Mouse (Mus musculus) ES-CJ7 (cell line): Measurements from ENCODE around the gene Ccdc152.
"Not testable (repeated sequence)": the region's sequence is repeated elsewhere in the genome, so short reads cannot be mapped to it uniquely, and the experiment has no call there.

Experiments
- DNase-seq: peaks from one replicate; pipeline ENCODE4 v3.0.0; 2011; ENCODE audit warnings: low read depth, low spot score

The Ccdc152 gene

GRCm38 (mm10) chr15:3277391-3277790, 25.9 kb downstream of the Ccdc152 start:
- peak; percentile 9 for DNase-seq

DNA sequence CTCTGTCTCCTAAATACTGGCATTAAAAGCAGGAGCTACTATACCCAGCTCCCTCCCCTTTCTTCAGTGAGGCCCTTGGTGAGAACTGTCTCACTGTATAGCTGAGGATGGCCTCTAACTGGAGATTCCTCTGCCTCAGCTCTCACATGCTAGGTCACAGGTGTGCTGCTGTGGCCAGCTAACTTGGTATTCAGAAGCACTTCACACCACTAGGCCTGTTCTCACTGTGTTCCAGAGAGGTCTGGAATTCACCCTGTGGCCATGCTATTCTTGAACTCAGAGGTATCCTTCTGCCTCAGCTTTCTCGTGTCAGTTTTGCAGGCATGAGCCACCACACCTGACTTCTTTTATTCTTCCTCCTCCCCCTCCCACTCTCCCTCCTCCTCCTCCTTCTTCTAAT, 30.1 kb downstream of the Ccdc152 start:
- DNase-seq = no peak

GRCm38 (mm10) chr15:3271216-3271615, 32.1 kb downstream of the Ccdc152 start:
- DNase-seq = peak; percentile 16

- peak; percentile 80 for DNase-seq
Observed at GRCm38 (mm10) chr15:3270646-3271077, 32.7 kb downstream of the Ccdc152 start.

- DNase-seq = peak; percentile 13
Observed at GRCm38 (mm10) chr15:3269996-3270645, 33.2 kb downstream of the Ccdc152 start.

- DNase-seq = no peak
Observed at GRCm38 (mm10) chr15:3269496-3269895, 33.8 kb downstream of the Ccdc152 start.

DNA sequence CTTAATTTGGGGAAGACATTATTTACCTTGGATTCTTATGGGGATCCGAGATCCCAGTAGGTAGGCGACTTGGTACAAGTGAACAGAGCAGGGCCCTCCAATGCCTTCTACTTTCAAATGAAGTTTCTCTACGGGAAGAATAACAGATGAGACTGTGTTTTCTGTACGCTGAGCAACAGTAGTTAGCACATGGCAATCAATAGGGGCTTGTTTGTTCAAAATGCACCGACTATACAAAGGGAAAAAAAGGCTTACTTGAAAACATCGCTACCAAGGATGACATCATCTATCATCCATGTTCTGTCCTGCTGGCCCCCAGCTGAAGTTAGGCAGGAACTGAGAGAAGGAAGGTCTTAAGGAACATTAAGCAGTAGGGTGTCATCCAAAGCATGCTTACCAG, 35.1 kb downstream of the Ccdc152 start, which contains the start of gene Selenop:
Gene Selenop, plus strand, starts transcription at position 301 of the 400 bp plus-strand sequence.
- no peak for DNase-seq

DNA sequence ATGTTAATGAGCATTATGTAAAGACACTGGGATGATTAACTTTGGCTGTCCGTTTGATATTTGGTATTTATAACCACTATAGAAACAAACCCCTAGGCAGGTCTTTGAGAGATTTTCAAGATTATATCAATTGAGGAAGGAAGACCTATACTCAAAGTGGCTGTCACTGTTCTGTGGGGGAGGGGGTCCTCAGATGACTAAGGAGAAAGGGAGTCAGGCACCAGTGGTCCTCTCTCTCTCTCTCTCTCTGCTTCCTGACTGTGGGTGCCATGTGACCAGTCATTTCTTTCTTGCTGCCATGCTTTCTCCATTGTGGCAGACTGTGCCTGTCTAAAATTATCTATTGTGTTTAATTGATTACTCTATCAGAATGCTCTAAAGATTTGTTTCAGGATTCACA, 38.5 kb downstream of the Ccdc152 start:
- no peak for DNase-seq

DNA sequence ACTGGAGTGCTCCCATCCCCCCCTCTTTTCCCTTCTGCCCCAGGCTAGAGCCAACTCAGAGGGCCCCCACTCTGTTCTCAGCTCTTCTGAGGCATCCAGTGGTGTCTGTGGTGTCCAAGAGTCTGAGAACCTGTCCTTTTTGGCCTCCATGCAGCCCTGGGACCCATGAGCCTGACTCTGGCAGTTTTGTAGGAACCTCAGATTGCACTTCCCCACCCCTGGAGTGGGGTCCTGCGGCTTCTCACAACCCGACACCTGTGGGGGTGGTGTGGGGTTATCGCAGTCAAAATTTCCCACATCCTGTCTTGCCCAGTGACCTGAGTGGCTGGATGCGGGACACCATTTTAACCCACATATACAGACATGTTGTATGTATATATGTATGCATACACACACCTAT, 39.0 kb downstream of the Ccdc152 start:
- no peak for DNase-seq

- no peak for DNase-seq
Observed at GRCm38 (mm10) chr15:3262883-3263282, 40.4 kb downstream of the Ccdc152 start.

DNA sequence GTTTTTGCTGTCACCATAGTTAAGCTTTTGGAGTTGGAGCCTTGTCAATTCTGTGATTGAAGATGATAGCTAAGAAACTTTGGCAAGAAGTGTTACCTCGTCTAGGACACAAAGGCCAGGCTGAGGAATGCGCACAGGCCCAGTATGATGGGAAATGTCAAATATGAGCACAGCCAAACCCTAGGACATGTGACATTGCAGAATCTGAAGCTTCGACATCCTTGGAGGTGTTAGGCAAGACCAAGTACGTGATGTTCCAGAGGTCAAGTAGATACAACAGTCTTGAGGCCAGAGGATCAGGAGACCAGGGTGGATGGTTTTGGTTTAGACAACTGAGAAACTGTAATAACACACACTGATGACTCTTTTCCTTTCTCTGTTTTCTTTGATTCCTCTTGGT, 43.0 kb downstream of the Ccdc152 start:
- DNase-seq = no peak

DNA sequence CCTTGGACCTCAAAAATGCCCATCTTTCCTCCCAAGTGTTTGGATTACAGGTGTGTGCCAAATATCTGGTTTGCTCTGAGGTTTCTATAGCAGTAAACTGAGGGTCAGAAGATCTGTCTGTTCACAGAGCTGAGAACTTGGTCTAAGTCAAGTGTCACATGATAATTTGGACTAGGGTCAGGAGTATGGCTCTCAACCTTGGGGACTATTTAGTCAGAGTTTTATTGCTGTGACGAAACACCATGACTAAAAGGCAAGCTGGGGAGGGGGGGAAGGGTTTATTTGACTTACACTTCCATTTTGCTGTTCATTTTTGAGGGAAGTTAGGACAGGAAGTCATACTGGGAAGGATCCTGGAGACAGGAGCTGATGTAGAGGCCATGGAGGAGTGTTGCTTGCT, 44.3 kb downstream of the Ccdc152 start:
- DNase-seq = no peak

- DNase-seq = no peak
Observed at GRCm38 (mm10) chr15:3251718-3252067, 51.6 kb downstream of the Ccdc152 start.

DNA sequence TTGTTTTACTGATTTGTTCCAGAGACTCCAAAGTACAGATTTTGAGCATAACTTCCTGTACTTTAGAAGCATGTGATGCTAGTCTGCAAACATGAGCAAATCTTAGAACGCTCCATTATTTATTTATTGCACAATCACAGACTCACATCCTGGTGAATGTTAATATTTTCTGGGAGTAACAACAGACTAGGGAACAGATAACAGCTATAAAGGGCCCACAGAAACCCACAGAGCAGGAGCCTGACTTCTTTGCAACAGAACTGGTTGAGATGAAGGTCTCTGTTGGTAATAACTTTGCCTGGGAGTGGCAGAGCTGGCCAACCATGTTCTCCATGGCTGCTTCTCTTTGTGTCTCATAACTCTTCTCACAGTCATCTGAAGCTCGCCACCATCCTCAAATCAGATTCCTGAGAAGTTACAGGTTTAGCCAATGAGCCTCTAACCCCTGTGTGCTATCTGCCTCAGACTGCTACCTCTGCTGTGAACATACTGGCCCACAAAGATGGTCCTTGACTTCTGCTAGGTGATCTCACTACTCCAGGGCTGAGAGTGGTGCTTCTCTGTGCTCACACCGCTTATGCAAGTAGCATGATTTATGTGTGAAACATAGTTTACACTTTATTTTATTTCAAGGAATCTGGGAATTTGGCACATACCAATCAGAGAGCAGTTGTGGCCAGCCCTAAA, 52.2 kb downstream of the Ccdc152 start:
- DNase-seq = no peak

GRCm38 (mm10) chr15:3250620-3251019, 52.7 kb downstream of the Ccdc152 start:
- no peak for DNase-seq

GRCm38 (mm10) chr15:3245036-3245435, 58.3 kb downstream of the Ccdc152 start:
- not testable (repeated sequence) for DNase-seq

DNA sequence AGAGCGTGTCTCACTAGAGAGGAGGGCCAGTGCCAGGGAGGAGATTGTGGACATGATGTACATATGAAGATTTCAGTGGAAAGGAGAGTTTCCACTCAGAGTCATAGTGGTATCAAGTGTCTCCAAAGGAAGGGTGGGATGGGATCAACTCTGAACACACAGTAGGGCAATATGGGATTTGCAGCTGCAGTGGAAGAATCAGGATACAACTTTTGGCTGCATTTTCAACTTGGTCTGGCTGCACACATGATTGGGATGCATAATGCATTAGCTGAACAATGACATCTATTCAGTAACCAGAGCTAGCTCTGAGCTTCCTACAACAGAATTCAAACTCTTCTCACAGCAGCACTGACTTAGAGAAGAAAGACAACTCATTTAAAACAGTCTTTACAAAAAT, 65.4 kb downstream of the Ccdc152 start:
- no peak for DNase-seq

- no peak for DNase-seq
Observed at GRCm38 (mm10) chr15:3236338-3236737, 67.0 kb downstream of the Ccdc152 start.

DNA sequence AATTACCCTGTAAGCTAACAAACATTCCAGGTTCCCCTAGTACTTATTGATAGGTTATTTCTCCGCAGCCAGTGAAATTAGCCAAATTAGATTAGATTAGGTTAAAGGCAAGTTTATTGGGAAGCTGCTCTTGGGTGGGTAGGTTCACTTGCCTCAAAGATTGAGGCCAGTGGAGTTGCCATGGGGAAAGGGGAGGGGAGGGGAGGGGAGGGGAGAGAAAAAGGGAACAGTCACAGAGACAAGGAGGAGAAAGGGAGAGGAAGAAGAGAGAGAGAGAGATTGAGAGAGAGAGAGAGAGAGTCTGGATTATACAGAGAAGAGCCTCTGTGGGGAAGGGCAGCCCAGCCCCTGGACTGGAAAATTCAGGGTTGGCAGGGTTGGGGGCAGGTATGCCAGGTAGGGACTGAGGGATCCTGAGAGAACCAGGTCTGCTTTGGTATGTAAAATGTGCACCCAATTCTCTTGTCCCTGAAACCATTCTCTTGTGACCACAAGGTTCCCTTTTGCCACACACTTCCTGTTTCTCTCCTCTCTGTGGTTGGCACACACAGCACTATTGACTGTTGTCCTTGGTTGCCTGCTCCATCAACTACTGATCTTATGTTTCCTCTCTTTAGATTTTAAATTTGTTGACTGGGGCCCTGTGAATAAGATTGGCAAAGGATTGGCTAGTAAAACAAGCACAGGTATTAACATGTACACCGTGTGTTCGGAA, 69.3 kb downstream of the Ccdc152 start:
- no peak for DNase-seq

GRCm38 (mm10) chr15:3232168-3232835, 71.0 kb downstream of the Ccdc152 start:
- no peak for DNase-seq

- DNase-seq = no peak
Observed at GRCm38 (mm10) chr15:3231004-3231403, 72.3 kb downstream of the Ccdc152 start.
